Mouse (Mus musculus) liver, adult 2 months (tissue): ENCODE measurements around the gene Nsun7. TPM values are rescaled to one million over a fixed set of nuclear protein-coding genes. Genes with fewer than 3 reads are reported as not detected.
"Not testable (repeated sequence)": the region's sequence is repeated elsewhere in the genome, so short reads cannot be mapped to it uniquely, and the experiment has no call there.

Experiments
- DNase-seq: peaks from one replicate; pipeline ENCODE4 v3.0.0-alpha.2; 2011; ENCODE audit warnings: low read depth, low spot score; ENCODE audit errors: extremely low read depth
- H3K27ac ChIP-seq: fragments of 200-500 bp; replicated peaks from 2 replicates; pipeline ENCODE4 v1.5.1; 2012; ENCODE audit warnings: low read depth, mild to moderate bottlenecking, control low read depth, inconsistent platforms, low read length; ENCODE audit not compliant: insufficient read depth
- H3K27me3 ChIP-seq: fragments of 200-500 bp; 2 replicates; pipeline ENCODE4 v1.6.1; 2012; ENCODE audit warnings: mild to moderate bottlenecking, moderate library complexity, low read length, inconsistent platforms; ENCODE audit not compliant: control insufficient read depth, insufficient read depth
- H3K36me3 ChIP-seq: fragments of 200-500 bp; 2 replicates; pipeline ENCODE4 v1.6.1; 2012; ENCODE audit warnings: low read length, inconsistent platforms; ENCODE audit not compliant: control insufficient read depth, insufficient read depth
- H3K4me1 ChIP-seq: fragments of 200-500 bp; 2 replicates; pipeline ENCODE4 v1.6.1; 2011; ENCODE audit warnings: low read length; ENCODE audit not compliant: control insufficient read depth, insufficient read depth
- H3K4me3 ChIP-seq: fragments of 200-500 bp; 2 replicates; pipeline ENCODE4 v1.5.1; 2011; ENCODE audit warnings: low read depth, mild to moderate bottlenecking, control low read depth, low read length, moderate library complexity; ENCODE audit not compliant: insufficient read depth
- H3K79me2 ChIP-seq: fragments of 200-500 bp; 2 replicates; pipeline ENCODE4 v1.6.1; 2012; ENCODE audit warnings: inconsistent platforms, mild to moderate bottlenecking, low read length, moderate library complexity; ENCODE audit not compliant: control insufficient read depth, insufficient read depth
- H3K9ac ChIP-seq: fragments of 200-500 bp; 2 replicates; pipeline ENCODE4 v1.6.1; 2012; ENCODE audit warnings: low read depth, mild to moderate bottlenecking, control low read depth, inconsistent platforms, low read length
- CTCF ChIP-seq: fragments of 200-500 bp; IDR thresholded peaks from 2 replicates; pipeline ENCODE4 v1.5.1; 2011; ENCODE audit warnings: low read depth, low read length, control low read depth
- POLR2A ChIP-seq: fragments of 200-500 bp; IDR thresholded peaks from 2 replicates; pipeline ENCODE4 v1.6.1; 2011; ENCODE audit warnings: low read length, control low read depth; ENCODE audit not compliant: insufficient read depth; ENCODE audit errors: extremely low read depth
- WGBS: fragments of 180-500 bp; shearing (Covaris S2); methylation state at CpG from one replicate; pipeline ENCODE4 v1.1.7; 2018; 5-methylcytosine and 5-hydroxymethylcytosine counted together
- polyA plus RNA-seq: library from polyadenylated mRNA; depleted of rRNA; stranded (reverse); fragments of >200 nt; gene quantifications from 2 replicates; pipeline ENCODE4 v1.2.3, GENCODE M21; 2012
- total RNA-seq: library from RNA; depleted of rRNA; stranded (reverse); fragments of >200 nt; gene quantifications from 2 replicates; pipeline ENCODE4 v1.2.3, GENCODE M21; 2014

The Nsun7 gene
- total and polyA plus RNA-seq, 2 experiments = 0.05 to 0.37 TPM

- no peak overlapping the region for H3K9ac ChIP-seq
- WGBS = 75% methylated on average over 9 of the region's 10 CpGs
- no peaks in the 10 kb centered on the region for H3K4me1 ChIP-seq
- no peaks in the 10 kb centered on the region for H3K79me2 ChIP-seq
- H3K4me3 ChIP-seq = no peak overlapping the region
- no peak for DNase-seq
- no peaks in the 10 kb centered on the region for H3K36me3 ChIP-seq
- H3K27ac ChIP-seq = no peak overlapping the region
- no peaks in the 10 kb centered on the region for H3K27me3 ChIP-seq
- TF ChIP-seq CTCF (no peak), POLR2A (no peak)
Measured at GRCm38 (mm10) chr5:66245958-66246497, 13.7 kb upstream of the Nsun7 start.

- DNase-seq = no peak
- 82% methylated on average over 5 of the region's 5 CpGs for WGBS
- H3K79me2 ChIP-seq = no peaks in the 10 kb centered on the region
- no peak overlapping the region for H3K27ac ChIP-seq
- H3K36me3 ChIP-seq = no peaks in the 10 kb centered on the region
- TF ChIP-seq POLR2A = no peak
- TF ChIP-seq CTCF = no peak
- no peaks in the 10 kb centered on the region for H3K27me3 ChIP-seq
- no peak overlapping the region for H3K4me3 ChIP-seq
- H3K4me1 ChIP-seq = no peaks in the 10 kb centered on the region
- H3K9ac ChIP-seq = no peak overlapping the region
Measured at GRCm38 (mm10) chr5:66253219-66253618, 6.5 kb upstream of the Nsun7 start.

GRCm38 (mm10) chr5:66255044-66255443 lies 4.7 kb upstream of the Nsun7 start:
- 91% methylated on average over 10 of the region's 10 CpGs for WGBS
- Histone ChIP-seq H3K36me3 (no peaks in the 10 kb centered on the region), H3K9ac (no peak overlapping the region), H3K27me3 (no peaks in the 10 kb centered on the region), H3K27ac (no peak overlapping the region), H3K4me3 (no peak overlapping the region), H3K4me1 (no peaks in the 10 kb centered on the region), H3K79me2 (no peaks in the 10 kb centered on the region)
- TF ChIP-seq POLR2A = no peak
- TF ChIP-seq CTCF = no peak
- no peak for DNase-seq

DNA sequence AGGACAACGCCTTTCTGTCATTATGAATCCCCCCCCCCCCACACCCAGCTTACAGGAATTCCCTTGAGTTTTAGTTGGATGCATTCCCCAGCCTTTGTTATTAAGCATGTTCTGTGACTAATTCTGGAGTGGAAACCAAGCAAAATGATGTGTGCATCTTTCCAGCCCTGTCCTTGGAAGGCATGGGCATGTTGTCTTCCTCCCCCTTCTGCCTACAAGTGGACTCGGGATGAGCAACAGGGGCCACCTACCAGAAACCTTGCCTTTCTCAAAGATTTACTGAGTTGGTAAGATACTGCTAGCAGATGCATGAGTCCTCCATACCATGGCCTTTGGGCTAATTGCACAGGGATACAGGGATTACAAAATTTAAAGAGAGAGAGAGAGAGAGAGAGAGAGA lies 697 bp upstream of the Nsun7 start:
- Histone ChIP-seq H3K27me3 (no peaks in the 10 kb centered on the region), H3K9ac (no peak overlapping the region), H3K4me1 (no peaks in the 10 kb centered on the region), H3K4me3 (no peak overlapping the region), H3K27ac (no peak overlapping the region), H3K36me3 (no peaks in the 10 kb centered on the region), H3K79me2 (no peaks in the 10 kb centered on the region)
- DNase-seq = no peak
- WGBS = 70% methylated on average over 2 of the region's 2 CpGs
- TF ChIP-seq POLR2A = no peak
- no peak for TF ChIP-seq CTCF

- not testable (repeated sequence) for H3K79me2 ChIP-seq, DNase-seq, H3K9ac ChIP-seq, H3K4me3 ChIP-seq, H3K27me3 ChIP-seq, H3K27ac ChIP-seq, H3K4me1 ChIP-seq, H3K36me3 ChIP-seq
- WGBS = 10% methylated on average over 5 of the region's 5 CpGs
Measured at GRCm38 (mm10) chr5:66259431-66259755, 304 bp upstream of the Nsun7 start.

DNA sequence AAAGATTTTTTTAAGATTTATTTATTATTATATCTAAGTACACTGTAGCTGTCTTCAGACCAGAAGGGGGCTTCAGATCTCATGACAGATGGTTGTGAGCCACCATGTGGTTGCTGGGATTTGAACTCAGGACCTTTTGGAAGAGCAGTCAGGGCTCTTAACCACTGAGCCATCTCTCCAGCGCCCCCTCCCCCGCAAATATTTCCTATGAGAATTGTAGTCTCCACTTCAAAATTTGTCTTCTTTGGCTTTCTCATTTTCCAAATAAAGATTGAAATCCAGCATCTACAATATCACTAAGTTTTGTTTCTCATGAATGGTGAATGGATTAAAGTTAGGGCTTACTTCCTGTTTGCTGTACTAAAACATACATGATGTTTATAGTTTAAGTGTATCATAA lies 2.8 kb downstream of the Nsun7 start:
- Histone ChIP-seq H3K9ac (no peak overlapping the region), H3K36me3 (no peaks in the 10 kb centered on the region), H3K27me3 (no peaks in the 10 kb centered on the region), H3K27ac (no peak overlapping the region), H3K4me1 (no peaks in the 10 kb centered on the region), H3K4me3 (no peak overlapping the region), H3K79me2 (no peaks in the 10 kb centered on the region)
- TF ChIP-seq CTCF (no peak), POLR2A (no peak)
- no peak for DNase-seq
- WGBS = 80% methylated on average over 2 of the region's 2 CpGs
